Mouse (Mus musculus) liver (tissue): ENCODE results near the gene Olfr1368.
"Not testable (repeated sequence)": the region's sequence is repeated elsewhere in the genome, so short reads cannot be mapped to it uniquely, and the experiment has no call there.

Experiments used
- DNase-seq: peaks from one replicate; pipeline ENCODE4 v3.0.0-alpha.2; 2020; ENCODE audit warnings: mixed read lengths

The Olfr1368 gene

DNA sequence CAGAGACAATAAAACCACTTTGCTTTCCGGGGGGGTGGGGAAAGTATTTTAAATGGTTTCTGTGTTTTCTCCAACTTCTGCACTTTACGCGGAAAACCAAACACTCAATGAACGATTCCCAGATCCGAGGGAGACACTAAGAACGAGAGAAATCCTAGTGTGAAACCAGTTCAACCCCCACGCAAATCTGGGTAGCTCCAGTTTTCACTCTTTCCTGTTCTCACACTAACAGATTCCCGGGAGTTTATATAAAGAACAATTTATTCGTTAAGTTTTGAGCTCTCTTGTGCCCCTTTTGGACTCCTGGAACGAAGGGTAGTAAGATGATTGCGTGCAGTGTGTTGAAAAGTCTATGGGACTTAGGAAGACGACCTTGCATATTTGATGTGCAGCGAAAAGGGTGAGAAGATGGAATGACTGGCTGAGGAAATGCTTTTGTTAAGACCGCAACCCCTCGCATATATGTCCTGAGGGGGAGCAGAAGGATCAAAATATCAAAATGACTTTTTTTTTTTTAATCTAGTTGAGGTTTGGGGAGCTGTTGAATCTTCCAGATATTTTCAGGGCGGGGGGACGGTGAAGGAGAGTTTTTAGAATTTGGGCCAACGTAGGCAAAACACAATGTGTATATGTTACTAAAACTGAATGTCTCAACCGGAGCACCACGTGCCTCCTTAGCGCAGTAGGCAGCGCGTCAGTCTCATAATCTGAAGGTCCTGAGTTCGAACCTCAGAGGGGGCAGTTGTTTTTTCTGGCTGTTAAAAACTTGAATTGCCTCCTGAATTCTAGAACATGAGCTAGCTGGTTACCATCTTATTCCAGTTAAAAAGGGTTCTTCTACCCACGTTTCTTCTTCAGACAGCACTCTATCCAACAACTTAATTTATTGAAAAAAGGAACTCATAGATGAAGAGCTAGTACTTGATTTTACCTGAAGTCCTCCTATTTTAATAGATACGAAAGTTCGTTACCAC, 21.6 kb upstream of the Olfr1368 start:
- peak; percentile 83 for DNase-seq

DNA sequence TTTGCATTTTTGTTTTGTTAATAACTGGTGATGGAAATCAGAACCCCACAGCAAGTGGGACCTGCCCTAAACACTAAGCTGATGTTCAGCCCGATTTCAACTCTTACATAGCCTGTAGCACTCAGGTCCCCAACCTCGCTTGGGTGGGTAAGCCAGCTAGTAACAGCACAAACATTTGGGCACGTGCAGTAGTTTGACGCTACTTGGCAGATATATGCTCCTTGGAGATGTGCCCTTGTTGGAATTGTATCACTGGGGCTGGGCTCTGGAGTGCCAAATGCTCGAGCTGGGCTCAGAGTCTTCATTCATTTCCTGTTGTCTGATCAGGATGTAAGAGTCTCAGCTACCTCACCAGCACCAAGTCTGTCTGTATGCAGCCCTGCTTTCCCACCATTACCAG, 16.9 kb upstream of the Olfr1368 start:
- no peak for DNase-seq

DNA sequence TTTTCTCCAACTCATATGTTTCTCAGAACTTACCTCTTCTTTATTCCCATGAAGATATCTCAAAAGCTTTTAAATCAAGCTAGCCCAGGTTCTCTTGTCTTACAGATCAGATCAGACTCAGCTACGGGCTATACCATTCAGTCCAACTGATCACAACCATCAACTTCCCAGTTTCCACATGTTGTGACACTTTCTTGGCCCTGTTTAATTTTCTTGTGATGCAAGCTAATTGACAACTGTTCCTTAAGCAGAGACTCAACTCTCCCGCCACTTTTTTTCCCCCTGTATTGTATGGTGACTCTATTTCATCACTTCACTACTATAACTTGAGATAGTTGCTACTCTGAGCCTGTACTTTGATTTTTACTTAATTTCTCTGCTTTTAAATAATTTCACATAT, 15.9 kb upstream of the Olfr1368 start:
- no peak for DNase-seq

DNA sequence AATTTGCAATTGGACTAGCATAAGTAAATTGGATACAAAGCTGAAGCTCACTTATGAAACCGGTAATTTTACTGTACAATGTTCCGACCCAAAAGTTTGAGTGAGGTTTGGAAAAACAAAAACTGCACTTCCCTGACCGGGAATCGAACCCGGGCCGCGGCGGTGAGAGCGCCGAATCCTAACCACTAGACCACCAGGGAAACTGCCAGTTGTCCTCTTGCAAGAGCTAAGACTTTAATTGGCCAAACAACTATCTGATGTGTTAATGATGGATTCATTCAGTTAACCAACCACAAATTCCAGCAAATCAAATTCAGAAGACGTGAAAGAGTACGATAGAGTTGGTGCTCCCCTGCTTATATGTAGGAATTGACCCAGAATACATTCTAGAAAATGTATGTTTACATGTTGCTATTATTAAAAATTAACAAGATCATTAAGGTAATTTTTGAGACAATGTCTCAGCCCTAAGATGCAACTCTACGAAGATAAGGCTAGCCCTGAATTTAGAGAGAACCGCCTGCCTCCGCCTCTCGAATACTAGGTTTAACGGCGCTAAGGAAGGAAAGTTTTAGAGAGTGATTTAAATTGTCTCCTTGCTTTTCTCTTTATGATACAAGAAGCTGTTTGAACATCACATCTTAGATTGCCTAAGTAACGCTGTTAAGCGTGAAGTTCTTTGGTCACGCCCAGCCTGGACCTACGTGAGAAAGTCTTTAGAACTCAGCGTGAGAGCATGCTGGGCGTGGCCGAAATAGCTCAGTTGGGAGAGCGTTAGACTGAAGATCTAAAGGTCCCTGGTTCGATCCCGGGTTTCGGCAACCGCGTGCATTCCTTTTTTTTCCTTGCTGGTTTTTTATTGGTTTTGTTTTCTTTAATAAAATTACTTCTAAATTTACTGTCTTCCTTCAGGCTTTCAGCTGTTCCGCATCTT, 15.3 kb upstream of the Olfr1368 start:
- peak; percentile 90 for DNase-seq

DNA sequence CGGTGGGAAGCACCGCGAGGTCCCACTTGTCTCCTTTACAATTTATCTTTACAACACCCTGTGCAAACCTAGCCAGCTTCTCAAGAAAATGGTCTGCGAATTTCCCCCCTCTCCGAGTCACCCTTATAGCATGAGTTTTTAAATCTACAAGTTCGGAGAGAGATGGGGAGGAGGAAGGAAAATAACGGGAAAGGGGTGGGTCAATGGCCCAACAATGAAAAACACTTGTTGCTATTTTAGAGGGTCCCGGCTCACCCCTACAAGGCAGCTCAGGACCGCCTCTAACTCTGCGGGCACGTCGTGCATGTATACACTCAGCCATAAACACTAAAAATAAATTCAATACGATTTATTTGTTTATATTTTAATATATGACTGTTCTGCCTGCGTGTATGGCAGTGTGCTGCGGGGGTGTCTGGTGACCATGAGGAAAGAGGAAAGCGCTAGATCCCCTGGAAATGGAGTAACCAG, 14.4 kb upstream of the Olfr1368 start:
- DNase-seq: no peak

DNA sequence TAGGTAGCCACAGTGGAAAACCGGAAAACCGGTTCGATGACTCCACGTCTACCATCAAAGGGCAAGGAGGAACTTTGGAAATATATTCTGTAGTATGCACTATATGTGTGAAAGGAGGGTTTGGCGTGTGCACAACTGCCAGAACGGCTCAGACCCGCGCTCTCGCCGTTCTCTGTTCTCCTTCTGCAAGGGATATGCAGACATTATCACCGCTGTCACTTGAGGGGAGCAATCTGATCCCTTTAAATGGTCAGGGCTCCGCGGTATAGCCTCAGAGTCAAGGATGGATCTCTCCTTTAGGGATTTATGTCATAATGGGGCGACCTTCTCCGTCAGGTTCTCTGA, 13.8 kb upstream of the Olfr1368 start:
- DNase-seq: peak; percentile 23

DNA sequence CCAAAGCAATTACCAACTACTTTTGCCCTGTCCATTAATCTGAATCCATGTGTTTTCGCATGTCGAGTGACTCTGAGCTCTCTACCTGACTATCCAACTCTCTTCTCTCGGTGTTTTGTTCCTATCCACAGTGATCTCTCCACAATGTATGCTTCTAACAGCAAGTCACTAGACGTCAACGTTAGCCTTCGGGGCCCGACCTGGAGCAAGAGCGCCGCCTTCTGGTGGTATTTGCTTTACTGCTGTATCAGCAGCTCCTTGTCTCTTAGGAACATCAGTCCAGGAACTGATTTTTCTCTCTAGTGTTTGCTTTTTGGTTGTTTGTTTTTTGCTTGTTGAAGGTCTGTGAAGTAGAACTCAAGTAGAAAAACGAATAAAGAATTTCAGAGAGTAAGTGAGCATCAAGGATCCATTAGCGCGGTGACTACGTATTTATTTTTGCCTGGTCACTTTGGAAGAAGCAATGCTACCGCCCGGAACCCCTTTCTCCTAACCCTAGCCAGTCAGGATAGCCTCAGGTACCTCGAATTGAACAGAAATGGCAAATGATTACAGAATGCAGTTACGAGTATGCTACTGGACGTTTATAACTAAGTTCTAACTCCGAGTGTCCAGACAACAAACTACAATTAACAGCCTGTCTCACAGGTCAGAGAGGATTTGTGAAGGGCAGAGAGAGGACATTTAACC, 13.3 kb upstream of the Olfr1368 start:
- peak; percentile 89 for DNase-seq

DNA sequence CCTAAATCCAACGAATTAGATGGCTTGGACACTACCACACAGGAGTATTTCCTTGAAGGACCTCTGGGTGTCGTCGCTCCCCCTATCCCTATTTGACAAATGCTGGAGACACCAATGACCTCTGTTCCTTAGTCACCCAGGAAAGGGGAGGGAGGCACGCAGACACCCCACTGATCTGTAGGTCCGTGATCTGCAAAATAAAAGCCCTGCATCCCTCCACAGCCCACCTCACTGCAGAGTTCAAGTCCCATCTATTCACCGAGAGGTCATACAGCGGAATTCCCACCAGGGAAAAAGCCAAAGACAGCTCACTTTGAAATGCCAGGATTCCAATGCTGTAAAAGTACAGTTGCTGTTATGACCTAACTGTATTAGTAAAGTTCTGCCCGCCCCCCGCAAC, 12.4 kb upstream of the Olfr1368 start:
- no peak for DNase-seq

DNA sequence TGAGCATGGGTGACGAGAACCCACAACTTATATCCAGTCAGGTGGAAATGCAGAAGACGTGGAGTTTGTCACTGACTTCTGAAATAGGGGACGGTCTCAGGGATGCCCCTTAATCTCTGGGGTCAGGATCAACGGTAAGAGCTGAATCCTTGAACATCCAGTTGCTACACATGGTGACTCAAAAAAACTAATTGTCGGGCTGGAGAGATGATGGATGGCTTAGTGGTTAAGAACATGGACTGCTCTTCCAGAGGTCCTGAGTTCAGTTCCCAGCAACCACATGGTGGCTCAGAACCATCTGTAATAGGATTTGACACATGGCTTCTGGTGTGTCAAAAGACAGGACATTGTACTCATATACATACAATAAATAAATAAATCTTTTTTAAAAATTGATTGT, 10.2 kb upstream of the Olfr1368 start:
- DNase-seq: no peak

DNA sequence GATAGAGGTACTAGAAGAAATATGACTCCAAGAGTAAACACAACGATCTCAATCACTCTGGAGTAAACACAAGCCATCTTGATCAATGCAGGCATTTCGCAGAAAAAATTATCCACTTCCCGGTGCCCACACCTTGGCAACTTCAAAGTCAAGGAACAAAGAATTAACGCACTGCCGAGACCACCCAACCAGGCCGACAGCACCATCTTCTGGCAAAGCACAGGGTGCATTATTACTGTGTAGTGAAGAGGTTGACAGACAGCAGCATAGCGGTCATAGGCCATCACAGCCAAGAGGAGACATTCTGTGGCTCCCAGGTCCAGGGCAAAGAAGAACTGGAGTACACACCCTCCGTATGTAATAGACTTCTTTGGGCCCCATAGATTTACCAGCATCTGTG, 3.2 kb downstream of the Olfr1368 start:
- DNase-seq: no peak

DNA sequence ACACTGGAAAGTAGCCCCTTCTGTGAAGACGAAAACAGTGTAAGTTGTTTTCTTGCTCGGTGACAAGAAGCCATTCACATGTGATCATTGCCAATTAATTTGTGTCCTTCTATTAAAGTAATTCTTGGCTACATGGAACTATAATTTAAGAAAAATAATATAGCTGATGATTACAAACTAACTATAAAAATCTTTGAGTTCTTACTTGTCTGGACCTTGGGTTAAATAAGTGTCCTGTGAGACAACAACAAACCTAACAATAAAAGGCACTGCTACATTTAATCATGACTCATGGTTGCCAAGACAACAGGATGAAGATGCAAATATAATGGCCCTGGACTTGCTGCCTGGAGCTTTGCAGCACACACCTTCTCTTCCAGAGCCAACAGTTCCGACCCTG, 16.3 kb downstream of the Olfr1368 start, which contains the start of gene Olfr263:
Gene Olfr263 (plus strand): TSS at position 301 of the 400 bp plus-strand sequence.
- DNase-seq: not testable (repeated sequence)

DNA sequence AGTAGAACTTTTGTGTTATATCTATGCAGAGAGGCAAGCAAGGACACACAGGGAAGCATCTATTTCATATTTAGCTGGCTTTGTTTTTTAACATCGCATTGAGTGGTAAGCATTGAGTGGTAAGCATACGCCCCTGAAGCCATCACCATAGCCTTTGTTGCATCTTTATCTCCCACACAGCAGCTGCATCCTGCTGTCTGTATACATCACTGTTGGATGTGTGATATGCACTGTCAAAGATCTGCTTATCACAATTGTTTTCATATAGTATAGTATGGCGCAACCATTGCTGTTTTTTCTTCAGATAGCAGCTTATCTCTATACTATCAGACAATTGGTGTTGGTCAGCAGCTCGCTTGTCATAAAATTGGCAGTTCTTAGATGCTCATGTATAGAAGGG, 31.5 kb downstream of the Olfr1368 start:
- DNase-seq: no peak

DNA sequence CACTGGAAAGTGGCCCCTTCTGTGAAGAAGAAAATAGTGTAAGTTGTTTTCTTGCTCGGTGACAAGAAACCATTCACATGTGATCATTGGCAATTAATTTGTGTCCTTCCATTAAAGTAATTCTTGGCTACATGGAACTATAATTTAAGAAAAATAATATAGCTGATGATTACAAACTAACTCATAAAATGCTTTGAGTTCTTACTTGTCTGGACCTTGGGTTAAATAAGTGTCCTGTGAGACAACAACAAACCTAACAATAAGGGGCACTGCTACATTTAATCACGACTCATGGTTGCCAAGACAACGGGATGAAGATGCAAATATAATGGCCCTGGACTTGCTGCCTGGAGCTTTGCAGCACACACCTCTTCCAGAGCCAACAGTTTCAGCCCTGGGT, 34.5 kb downstream of the Olfr1368 start, which contains the start of gene Olfr1369-ps1:
Gene Olfr1369-ps1 (plus strand): TSS at position 301 of the 400 bp plus-strand sequence.
- not testable (repeated sequence) for DNase-seq

DNA sequence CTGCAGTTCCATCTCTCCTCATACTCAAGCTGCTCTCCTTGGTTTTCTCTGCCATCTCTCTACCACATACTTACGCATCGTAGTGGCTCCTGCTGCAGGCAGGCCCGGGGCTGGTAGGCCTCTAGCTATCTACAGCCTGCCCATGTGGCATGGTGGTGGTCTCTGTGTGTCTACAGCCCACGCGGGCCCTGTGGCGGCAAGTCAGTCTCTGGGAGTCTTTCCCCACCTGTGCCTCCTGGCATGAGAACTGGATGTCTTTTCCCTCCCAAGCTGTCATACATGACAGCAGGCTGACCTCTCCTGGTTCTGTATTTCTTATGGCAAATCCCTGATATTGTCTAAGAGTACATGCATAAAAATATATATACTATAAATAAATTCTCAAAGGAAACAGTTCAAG, 35.2 kb downstream of the Olfr1368 start:
- DNase-seq: no peak

DNA sequence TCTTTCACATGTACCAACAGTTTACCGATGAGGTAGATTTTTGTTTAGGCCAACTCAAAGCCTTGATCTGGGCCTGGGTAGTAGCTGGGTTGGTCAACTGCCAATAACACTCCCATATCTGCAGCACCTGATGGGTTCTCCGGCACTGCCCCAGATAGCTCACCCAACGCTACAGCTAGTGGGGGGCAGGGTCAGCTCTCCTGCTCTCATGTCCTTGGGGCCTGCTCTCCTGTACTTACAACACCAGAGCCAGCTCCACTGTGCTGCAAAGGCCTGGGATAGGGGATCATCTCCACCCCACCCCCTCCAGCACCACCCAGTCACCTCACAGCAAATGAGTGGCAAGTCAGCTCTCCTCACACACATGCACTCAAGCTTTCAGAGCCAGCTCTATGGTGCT, 35.9 kb downstream of the Olfr1368 start:
- DNase-seq: no peak
